Mouse (Mus musculus): Measurements from ENCODE around the gene Epha8. TPM values are rescaled to one million over a fixed set of nuclear protein-coding genes. Genes with fewer than 3 reads are reported as not detected.

Epha8 gene
- polyA plus RNA-seq, 1 experiment = 0.38 TPM

DNA sequence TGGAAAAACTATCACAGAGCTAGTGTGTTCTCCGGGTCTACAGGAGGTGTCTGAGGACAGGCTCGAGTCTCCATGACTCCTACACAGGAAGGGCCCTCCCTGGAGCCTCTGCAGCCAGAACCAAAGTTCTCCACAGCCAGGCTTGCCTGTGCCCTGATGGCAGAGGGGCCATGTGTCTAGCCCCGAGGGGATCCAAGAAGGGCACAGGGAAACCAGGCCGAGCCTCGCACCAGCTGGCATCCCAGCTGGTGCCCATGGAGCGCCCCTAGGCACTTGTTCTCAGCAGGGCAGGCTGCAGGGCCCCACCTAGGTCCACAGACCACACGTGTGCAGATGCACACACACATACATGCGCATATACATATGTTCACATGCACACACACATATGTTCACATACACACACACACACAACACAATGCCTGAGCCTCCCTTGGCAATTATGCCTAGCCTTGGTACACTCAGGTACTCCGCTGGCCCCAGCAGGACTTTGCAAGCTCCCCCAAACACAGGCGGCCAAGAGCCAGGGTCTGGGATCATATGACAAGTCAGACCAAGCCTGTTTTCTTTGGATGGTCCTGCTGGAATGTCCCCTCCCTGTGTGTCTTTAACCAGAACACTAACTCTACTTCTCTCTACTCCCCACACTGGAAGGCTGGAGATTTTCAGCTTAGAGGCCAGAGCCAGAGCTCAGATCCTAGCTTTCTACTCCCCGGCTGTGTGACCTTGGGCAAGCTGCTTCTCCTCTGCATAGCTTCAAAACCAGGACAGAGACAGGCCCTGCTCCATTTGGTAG, 11.9 kb downstream of the Epha8 start:
- H3K27me3 ChIP-seq (ENCODE audit: control insufficient read depth, insufficient read depth, low read length) = no peaks in the 10 kb centered on the region
- TF ChIP-seq POLR2A (IDR thresholded peaks at IDR 0.05; ENCODE audit: control insufficient read depth, extremely low read depth, insufficient read depth, low read length, poor library complexity) = no peak
- TF ChIP-seq CTCF (IDR thresholded peaks at IDR 0.05; ENCODE audit: borderline replicate concordance, control insufficient read depth, extremely low read depth, insufficient read depth, low read length, poor library complexity) = no peak
- H3K4me3 ChIP-seq (ENCODE audit: control insufficient read depth, insufficient read depth, low read length) = no peak overlapping the region
- no peak overlapping the region for H3K27ac ChIP-seq (ENCODE audit: control insufficient read depth, insufficient read depth, low read length)
- no peak for DNase-seq
- 89% methylated on average over 11 of the region's 11 CpGs for WGBS
- H3K4me1 ChIP-seq (replicated peaks; ENCODE audit: control insufficient read depth, insufficient read depth, low read length) = no peaks in the 10 kb centered on the region
- H3K36me3 ChIP-seq (ENCODE audit: control insufficient read depth, insufficient read depth, low read length) = no peaks in the 10 kb centered on the region

- WGBS = 20% methylated on average over 13 of the region's 13 CpGs
- TF ChIP-seq CTCF (IDR thresholded peaks at IDR 0.05; ENCODE audit: borderline replicate concordance, control insufficient read depth, extremely low read depth, insufficient read depth, low read length, poor library complexity) = no peak
- no peaks in the 10 kb centered on the region for H3K36me3 ChIP-seq (ENCODE audit: control insufficient read depth, insufficient read depth, low read length)
- no peaks in the 10 kb centered on the region for H3K27me3 ChIP-seq (ENCODE audit: control insufficient read depth, insufficient read depth, low read length)
- DNase-seq = no peak
- no peaks in the 10 kb centered on the region for H3K4me1 ChIP-seq (replicated peaks; ENCODE audit: control insufficient read depth, insufficient read depth, low read length)
- H3K27ac ChIP-seq (ENCODE audit: control insufficient read depth, insufficient read depth, low read length) = no peak overlapping the region
- no peak overlapping the region for H3K4me3 ChIP-seq (ENCODE audit: control insufficient read depth, insufficient read depth, low read length)
Observed at GRCm38 (mm10) chr4:136943175-136943574, 13.4 kb downstream of the Epha8 start.

DNA sequence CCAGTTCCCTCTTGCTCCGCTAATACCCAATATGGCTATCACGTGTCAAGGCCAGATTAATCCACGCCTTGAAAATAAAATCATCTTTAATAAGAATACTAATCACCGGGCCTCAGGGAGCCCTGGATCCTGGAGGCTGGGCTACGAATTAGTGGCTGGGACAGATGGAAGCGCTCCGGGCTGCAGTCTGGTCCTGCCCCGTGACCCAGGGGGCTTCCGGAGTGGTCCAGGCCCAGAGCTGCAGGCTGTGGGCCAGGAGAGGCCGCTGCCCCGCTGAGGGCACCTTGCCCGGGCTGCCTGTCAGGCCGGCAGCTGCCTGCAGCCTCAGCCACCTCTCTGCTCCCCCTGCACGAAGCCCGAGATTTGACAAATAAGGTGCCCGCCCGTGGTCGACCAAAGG, 13.9 kb downstream of the Epha8 start:
- no peak for DNase-seq
- no peak overlapping the region for H3K27ac ChIP-seq (ENCODE audit: control insufficient read depth, insufficient read depth, low read length)
- WGBS = 31% methylated on average over 18 of the region's 18 CpGs
- H3K4me1 ChIP-seq (replicated peaks; ENCODE audit: control insufficient read depth, insufficient read depth, low read length) = no peaks in the 10 kb centered on the region
- TF ChIP-seq CTCF (IDR thresholded peaks at IDR 0.05; ENCODE audit: borderline replicate concordance, control insufficient read depth, extremely low read depth, insufficient read depth, low read length, poor library complexity) (no peak), POLR2A (IDR thresholded peaks at IDR 0.05; ENCODE audit: control insufficient read depth, extremely low read depth, insufficient read depth, low read length, poor library complexity) (no peak)
- no peaks in the 10 kb centered on the region for H3K36me3 ChIP-seq (ENCODE audit: control insufficient read depth, insufficient read depth, low read length)
- H3K4me3 ChIP-seq (ENCODE audit: control insufficient read depth, insufficient read depth, low read length) = no peak overlapping the region
- no peaks in the 10 kb centered on the region for H3K27me3 ChIP-seq (ENCODE audit: control insufficient read depth, insufficient read depth, low read length)

DNA sequence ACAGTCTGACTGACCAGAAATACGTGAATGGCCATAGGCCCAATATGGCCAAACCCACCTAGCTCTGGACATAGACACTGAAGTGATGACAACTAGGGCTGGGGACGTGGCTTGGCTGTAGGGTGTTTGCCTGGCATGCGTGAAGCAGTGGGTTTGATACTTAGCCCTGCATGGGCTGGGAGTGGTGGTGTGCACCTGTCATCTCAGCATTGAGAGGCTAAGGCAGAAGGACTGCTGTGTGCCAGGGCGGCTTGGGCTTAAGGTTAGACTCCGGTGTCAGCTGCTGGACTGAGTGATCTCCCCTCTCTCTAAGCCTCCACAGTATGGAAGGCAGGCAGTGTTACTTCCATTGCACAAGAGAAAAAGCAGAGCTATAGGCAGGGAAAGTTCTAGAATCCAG, 18.7 kb downstream of the Epha8 start:
- 93% methylated on average over 5 of the region's 5 CpGs for WGBS
- Histone ChIP-seq H3K27ac (ENCODE audit: control insufficient read depth, insufficient read depth, low read length) (no peak overlapping the region), H3K4me1 (replicated peaks; ENCODE audit: control insufficient read depth, insufficient read depth, low read length) (no peaks in the 10 kb centered on the region), H3K4me3 (ENCODE audit: control insufficient read depth, insufficient read depth, low read length) (no peak overlapping the region), H3K27me3 (ENCODE audit: control insufficient read depth, insufficient read depth, low read length) (no peaks in the 10 kb centered on the region), H3K36me3 (ENCODE audit: control insufficient read depth, insufficient read depth, low read length) (no peaks in the 10 kb centered on the region)
- DNase-seq = no peak
- no peak for TF ChIP-seq POLR2A (IDR thresholded peaks at IDR 0.05; ENCODE audit: control insufficient read depth, extremely low read depth, insufficient read depth, low read length, poor library complexity)
- no peak for TF ChIP-seq CTCF (IDR thresholded peaks at IDR 0.05; ENCODE audit: borderline replicate concordance, control insufficient read depth, extremely low read depth, insufficient read depth, low read length, poor library complexity)

GRCm38 (mm10) chr4:136937344-136937743, 19.3 kb downstream of the Epha8 start:
- WGBS = 72% methylated on average over 4 of the region's 4 CpGs

DNA sequence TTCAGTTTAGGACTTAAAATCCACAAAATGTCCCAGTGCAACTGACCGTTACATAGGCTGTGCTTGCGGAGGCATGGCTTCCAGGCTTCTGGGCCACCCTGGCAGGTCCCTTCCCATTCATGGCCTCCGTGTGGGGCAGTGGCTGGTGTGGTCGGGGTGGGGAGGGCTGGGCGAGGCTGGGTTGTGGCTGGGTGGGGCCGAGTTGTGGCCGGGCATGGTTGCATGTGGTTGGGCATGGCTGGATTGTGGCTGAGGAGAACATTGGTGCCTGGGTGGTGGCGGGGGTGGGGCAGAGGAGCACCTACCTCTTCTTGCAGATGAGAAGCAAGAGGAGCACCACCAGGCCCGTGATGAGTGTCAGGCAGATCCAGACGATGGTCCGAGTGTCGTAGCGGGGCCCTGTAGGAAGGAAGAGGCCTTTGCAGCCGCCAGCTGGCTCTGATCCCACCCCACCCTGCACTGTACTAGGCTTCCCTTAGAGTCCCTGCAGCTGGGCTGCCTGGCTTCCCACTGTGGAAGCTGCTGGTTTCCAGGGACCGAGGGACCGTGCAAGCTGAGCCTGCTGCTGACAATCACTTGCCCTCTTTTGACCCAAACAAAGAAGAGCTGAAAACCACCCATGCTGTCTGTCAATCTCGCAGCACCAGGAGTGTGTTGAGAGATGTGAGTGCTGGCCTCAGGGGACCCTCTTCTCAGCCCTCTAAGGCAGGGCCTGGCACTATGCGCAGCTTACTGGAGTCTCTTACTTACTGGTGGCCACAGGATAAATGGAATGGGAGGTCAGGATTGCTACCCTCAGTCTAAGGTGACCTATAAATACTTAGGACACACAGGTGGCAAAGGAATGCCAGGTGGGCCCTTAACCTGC, 21.6 kb downstream of the Epha8 start:
- H3K27ac ChIP-seq (ENCODE audit: control insufficient read depth, insufficient read depth, low read length) = no peak overlapping the region
- DNase-seq = no peak
- H3K4me1 ChIP-seq (replicated peaks; ENCODE audit: control insufficient read depth, insufficient read depth, low read length) = no peaks in the 10 kb centered on the region
- TF ChIP-seq POLR2A (IDR thresholded peaks at IDR 0.05; ENCODE audit: control insufficient read depth, extremely low read depth, insufficient read depth, low read length, poor library complexity) = no peak
- no peak for TF ChIP-seq CTCF (IDR thresholded peaks at IDR 0.05; ENCODE audit: borderline replicate concordance, control insufficient read depth, extremely low read depth, insufficient read depth, low read length, poor library complexity)
- H3K36me3 ChIP-seq (ENCODE audit: control insufficient read depth, insufficient read depth, low read length) = no peaks in the 10 kb centered on the region
- 39% methylated on average over 18 of the region's 18 CpGs for WGBS
- H3K27me3 ChIP-seq (ENCODE audit: control insufficient read depth, insufficient read depth, low read length) = no peaks in the 10 kb centered on the region
- H3K4me3 ChIP-seq (ENCODE audit: control insufficient read depth, insufficient read depth, low read length) = no peak overlapping the region

More at GRCm38 (mm10) chr4:136937344-136937743, 19.3 kb downstream of the Epha8 start:
- H3K4me3 ChIP-seq (ENCODE audit: control insufficient read depth, insufficient read depth, low read length) = no peak overlapping the region
- no peak for DNase-seq
- TF ChIP-seq POLR2A (IDR thresholded peaks at IDR 0.05; ENCODE audit: control insufficient read depth, extremely low read depth, insufficient read depth, low read length, poor library complexity) = no peak
- TF ChIP-seq CTCF (IDR thresholded peaks at IDR 0.05; ENCODE audit: borderline replicate concordance, control insufficient read depth, extremely low read depth, insufficient read depth, low read length, poor library complexity) = no peak
- H3K27ac ChIP-seq (ENCODE audit: control insufficient read depth, insufficient read depth, low read length) = no peak overlapping the region
- H3K36me3 ChIP-seq (ENCODE audit: control insufficient read depth, insufficient read depth, low read length) = no peaks in the 10 kb centered on the region
- no peaks in the 10 kb centered on the region for H3K27me3 ChIP-seq (ENCODE audit: control insufficient read depth, insufficient read depth, low read length)
- no peaks in the 10 kb centered on the region for H3K4me1 ChIP-seq (replicated peaks; ENCODE audit: control insufficient read depth, insufficient read depth, low read length)

Data from thymus, adult 2 months (tissue).